Mouse (Mus musculus): ENCODE data around the gene Odf3. TPM values are rescaled to one million over a fixed set of nuclear protein-coding genes. Genes with fewer than 3 reads are reported as not detected.
A peak's percentile ranks its signal among the peaks of the same experiment; 100 is the strongest.

The Odf3 gene
- polyA plus RNA-seq, 1 experiment from 2014 or later, result 0.48 TPM

DNA sequence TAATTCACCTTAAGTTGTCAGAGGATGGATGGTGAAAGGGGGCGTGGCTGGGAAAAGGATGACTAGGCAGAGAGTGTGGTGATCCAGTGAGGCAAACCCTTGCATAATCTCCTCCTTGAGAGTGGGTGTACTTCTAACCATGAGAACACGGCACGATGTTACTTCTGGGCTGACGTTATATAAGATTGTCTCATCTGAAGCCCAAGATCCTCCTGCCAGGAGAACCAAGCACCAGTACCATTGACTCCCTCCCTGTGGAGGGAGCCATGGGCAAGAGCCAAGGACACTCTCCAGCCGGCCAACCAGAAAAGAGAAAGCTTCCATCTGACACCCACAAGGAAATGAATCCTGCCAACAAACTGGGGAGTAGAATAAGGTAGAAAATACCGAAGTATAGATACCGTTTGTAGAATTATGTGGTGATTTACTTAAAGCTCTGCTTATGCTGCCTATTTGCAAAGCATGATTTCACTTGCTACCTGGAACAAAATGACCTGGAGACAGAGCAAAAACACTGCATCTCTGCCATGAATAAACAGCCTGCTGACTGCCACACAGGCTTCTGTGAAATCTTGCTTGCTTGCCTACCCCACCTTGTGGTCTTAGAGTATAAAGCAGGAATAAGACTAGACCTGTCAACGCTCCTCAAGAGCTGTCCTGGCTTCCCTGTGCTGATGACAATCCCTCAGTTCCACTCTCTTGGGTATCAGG, 19.3 kb upstream of the Odf3 start:
- no peaks in the 10 kb centered on the region for H3K36me3 ChIP-seq
- H3K27ac ChIP-seq (replicated peaks), result no peak overlapping the region
- 33% methylated on average over 8 of the region's 8 CpGs for WGBS
- no peaks in the 10 kb centered on the region for H3K4me1 ChIP-seq
- H3K4me3 ChIP-seq (replicated peaks), result no peak overlapping the region
- H3K9me3 ChIP-seq (replicated peaks), result no peaks in the 10 kb centered on the region
- no peak overlapping the region for H3K9ac ChIP-seq
- ATAC-seq (ENCODE audit: insufficient number of reproducible peaks, low FRiP score, low TSS enrichment, low read depth), result no peak
- H3K4me2 ChIP-seq (replicated peaks), result no peak overlapping the region
- H3K27me3 ChIP-seq, result no peaks in the 10 kb centered on the region

DNA sequence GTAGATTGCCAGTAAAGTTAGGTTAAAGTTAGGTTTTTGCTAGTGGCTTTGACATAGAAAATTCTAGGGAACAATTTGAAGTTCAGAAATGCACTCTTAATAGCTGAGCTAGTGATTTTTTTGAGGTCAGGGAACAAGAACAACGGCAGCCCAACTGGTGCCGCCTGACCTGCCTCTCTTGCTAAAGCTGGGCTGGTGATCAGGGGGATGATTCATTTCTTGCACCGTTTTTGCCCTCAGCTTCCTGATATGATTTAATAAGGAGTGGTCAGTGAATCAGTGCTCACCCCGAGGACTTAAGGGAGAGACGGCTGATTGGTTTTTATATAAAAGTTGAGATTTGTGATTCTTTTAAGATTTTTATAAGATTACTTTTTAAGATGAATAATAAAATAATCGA, 16.2 kb upstream of the Odf3 start:
- Histone ChIP-seq H3K4me1 (no peaks in the 10 kb centered on the region), H3K36me3 (no peaks in the 10 kb centered on the region), H3K4me2 (replicated peaks) (no peak overlapping the region), H3K4me3 (replicated peaks) (no peak overlapping the region), H3K9ac (no peak overlapping the region), H3K27me3 (no peaks in the 10 kb centered on the region), H3K9me3 (replicated peaks) (no peaks in the 10 kb centered on the region), H3K27ac (replicated peaks) (no peak overlapping the region)
- 64% methylated on average over 6 of the region's 6 CpGs for WGBS
- ATAC-seq (ENCODE audit: insufficient number of reproducible peaks, low FRiP score, low TSS enrichment, low read depth), result no peak

DNA sequence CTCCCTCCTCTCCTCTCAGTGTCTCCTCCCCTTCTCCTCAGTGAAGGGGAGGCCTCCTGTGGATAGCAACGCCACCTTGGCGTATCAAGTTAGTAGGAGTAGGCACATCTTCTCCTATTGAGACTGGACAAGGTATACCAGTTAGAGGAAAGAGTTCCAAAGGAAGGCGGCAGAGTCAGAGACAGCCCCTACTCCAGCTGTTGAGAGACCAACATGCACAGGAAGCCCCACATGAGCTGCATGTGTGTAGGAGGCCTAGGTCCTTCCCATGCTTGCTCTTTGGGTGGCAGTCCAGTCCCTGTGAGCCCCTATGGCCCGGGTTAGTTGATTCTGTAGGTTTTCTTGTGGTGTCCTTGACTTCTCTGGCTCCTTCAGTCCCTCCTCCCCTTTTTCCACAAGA, 14.3 kb upstream of the Odf3 start:
- 85% methylated on average over 4 of the region's 4 CpGs for WGBS
- Histone ChIP-seq H3K36me3 (no peaks in the 10 kb centered on the region), H3K27me3 (no peaks in the 10 kb centered on the region), H3K4me3 (replicated peaks) (no peak overlapping the region), H3K4me1 (no peaks in the 10 kb centered on the region), H3K9ac (no peak overlapping the region), H3K4me2 (replicated peaks) (no peak overlapping the region), H3K9me3 (replicated peaks) (no peaks in the 10 kb centered on the region), H3K27ac (replicated peaks) (no peak overlapping the region)
- no peak for ATAC-seq (ENCODE audit: insufficient number of reproducible peaks, low FRiP score, low TSS enrichment, low read depth)

DNA sequence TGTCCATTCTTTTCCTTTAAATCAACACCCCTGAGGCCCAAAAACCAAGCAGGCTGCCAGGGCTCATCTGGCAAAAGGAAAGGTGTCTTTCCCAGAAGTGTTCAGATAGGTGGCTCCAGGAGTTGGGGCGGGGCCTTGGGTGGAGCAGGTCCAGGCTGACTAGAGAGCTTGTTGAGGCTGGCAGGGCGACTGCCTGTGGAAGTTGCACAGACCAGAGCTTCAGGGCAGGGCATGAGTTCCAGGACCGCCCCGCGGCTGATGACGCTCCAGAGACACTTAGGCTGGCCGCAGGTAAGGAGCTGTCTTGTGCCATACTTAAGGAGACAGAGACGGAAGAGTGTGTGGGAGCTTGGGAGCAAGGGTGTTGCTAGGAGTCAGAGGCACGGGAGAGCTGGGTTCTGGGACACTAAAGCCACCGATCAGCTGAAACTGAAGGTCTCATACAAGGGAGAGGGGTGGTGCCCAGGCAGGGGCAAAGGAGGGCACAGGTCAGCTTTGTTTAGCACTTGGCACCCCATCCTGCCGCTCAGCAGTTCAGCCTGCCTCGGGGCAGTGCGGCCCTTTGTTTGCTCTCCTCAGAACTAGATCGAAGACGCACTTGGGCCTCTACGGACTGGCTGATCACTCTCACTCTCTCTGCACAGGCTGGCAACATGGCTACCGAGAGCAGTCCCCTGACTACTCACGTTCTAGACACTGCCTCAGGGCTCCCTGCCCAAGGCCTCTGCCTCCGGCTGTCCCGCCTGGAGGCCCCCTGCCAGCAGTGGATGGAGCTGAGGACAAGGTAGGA, 12.4 kb upstream of the Odf3 start, which contains the start of gene Urah:
Gene Urah (plus strand): TSS at position 51 of the 790 bp plus-strand sequence.
- H3K27ac ChIP-seq (replicated peaks), result no peak within 1 kb of the TSS
- no peaks in the 10 kb centered on the region for H3K9me3 ChIP-seq (replicated peaks)
- H3K4me2 ChIP-seq (replicated peaks), result peak within 1 kb of the TSS; percentile 24
- H3K36me3 ChIP-seq, result no peaks in the 10 kb centered on the region
- H3K4me1 ChIP-seq, result no peaks in the 10 kb centered on the region
- ATAC-seq (ENCODE audit: insufficient number of reproducible peaks, low FRiP score, low TSS enrichment, low read depth), result no peak; the same call in 1 of the 2 replicates
- 25% methylated on average over 20 of the region's 20 CpGs for WGBS
- no peaks in the 10 kb centered on the region for H3K27me3 ChIP-seq
- peak within 1 kb of the TSS; percentile 16 for H3K4me3 ChIP-seq (replicated peaks)
- H3K9ac ChIP-seq, result no peak within 1 kb of the TSS

DNA sequence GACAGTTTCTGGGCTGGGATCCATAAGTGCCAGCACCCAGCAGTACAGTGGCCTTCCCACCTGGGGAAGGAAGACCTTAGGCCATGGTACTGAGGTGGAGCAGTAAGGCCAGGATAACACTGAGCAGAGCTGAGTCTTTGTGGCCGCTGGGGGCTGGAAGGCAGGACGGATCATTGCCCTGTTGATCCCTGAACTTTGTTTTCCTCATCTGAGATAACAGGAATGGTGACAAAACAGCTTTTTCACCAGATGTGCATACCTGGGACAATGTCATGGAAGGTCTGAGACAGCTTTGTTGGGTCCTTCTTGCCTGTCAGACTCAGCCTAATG, 11.9 kb upstream of the Odf3 start:
- no peak for ATAC-seq (ENCODE audit: insufficient number of reproducible peaks, low FRiP score, low TSS enrichment, low read depth)
- Histone ChIP-seq H3K4me3 (replicated peaks) (peak overlapping the region; percentile 16; the same call in 1 of the 2 replicates), H3K27ac (replicated peaks) (no peak overlapping the region), H3K27me3 (peaks cover 3% of the 10 kb centered on the region; the same call in 1 of the 2 replicates), H3K4me1 (no peaks in the 10 kb centered on the region), H3K9ac (no peak overlapping the region), H3K36me3 (no peaks in the 10 kb centered on the region), H3K9me3 (replicated peaks) (no peaks in the 10 kb centered on the region), H3K4me2 (replicated peaks) (peak overlapping the region; percentile 24; the same call in 1 of the 2 replicates)
- WGBS, result 73% methylated on average over 2 of the region's 2 CpGs

DNA sequence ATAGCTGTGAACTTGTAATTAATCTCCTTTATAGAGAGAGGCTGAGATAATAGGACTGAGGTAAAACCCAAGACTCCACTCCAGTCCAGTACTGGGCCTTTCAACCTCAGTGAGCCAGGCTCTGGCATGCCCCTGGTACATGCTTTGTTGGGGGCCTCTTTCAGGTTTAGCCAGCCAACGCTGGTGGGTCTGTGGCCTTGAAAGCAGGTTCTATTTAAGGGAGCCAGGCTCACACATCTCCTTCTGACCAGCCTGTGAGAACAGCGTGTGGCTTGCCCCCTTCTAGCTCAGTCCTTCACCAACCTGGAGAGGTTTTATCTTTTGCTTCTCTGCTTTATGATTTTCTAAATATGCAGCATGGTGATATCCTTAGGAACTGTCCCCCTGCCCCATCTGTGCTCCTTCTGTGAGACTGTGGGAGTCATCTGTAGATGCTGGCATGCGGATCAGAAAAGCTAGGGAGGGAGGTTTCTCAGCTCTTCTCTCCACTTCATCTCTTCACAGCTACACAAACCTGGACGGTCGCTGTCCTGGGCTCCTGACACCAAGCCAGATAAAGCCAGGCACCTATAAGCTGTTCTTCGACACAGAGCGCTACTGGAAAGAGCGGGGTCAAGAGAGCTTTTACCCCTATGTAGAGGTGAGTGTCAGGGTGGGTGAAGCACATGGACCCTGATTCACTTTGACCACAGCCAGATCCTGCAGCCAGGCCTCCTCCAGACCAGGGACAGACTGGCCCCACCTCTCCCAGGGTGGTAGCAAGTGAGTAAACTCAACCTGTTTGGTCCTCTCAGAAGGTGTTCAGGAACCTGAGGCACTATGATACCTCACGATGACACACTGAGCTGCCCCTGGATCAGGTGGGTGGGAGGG, 11.1 kb upstream of the Odf3 start:
- 83% methylated on average over 9 of the region's 9 CpGs for WGBS
- no peaks in the 10 kb centered on the region for H3K36me3 ChIP-seq
- no peak overlapping the region for H3K4me3 ChIP-seq (replicated peaks)
- H3K9ac ChIP-seq, result no peak overlapping the region
- H3K4me1 ChIP-seq, result 0 out of 2 replicates have a peak, but pooled peaks cover 6% of the 10 kb centered on the region
- H3K27ac ChIP-seq (replicated peaks), result no peak overlapping the region
- no peak for ATAC-seq (ENCODE audit: insufficient number of reproducible peaks, low FRiP score, low TSS enrichment, low read depth)
- peaks cover 7% of the 10 kb centered on the region; the same call in 1 of the 2 replicates for H3K27me3 ChIP-seq
- no peaks in the 10 kb centered on the region for H3K9me3 ChIP-seq (replicated peaks)
- no peak overlapping the region for H3K4me2 ChIP-seq (replicated peaks)

DNA sequence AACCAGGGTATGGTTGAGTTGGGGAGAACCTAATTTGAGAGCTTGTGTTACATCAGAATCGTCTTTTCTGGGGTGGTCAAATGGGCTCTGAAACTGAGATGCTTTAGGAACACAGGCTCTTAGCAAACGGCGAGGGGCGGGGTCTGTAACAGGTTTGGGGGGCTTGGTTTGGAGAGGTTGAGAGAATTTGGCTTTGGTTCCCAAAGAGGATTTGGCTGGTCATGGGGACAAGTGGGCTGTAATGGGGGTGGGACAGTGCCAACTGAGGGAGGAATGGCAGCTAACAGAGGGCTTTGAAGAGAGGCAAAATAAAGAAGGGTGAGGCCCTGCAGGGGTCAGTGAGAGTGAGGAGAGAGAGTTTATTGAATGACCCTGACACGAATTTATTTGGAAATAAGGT, 8.0 kb upstream of the Odf3 start:
- ATAC-seq (ENCODE audit: insufficient number of reproducible peaks, low FRiP score, low TSS enrichment, low read depth), result no peak
- H3K4me3 ChIP-seq (replicated peaks), result no peak overlapping the region
- no peak overlapping the region for H3K4me2 ChIP-seq (replicated peaks)
- H3K4me1 ChIP-seq, result 0 out of 2 replicates have a peak, but pooled peaks cover 9% of the 10 kb centered on the region
- H3K27ac ChIP-seq (replicated peaks), result no peak overlapping the region
- H3K36me3 ChIP-seq, result no peaks in the 10 kb centered on the region
- H3K9me3 ChIP-seq (replicated peaks), result no peaks in the 10 kb centered on the region
- H3K9ac ChIP-seq, result no peak overlapping the region
- WGBS, result 58% methylated on average over 5 of the region's 5 CpGs
- peaks cover 26% of the 10 kb centered on the region for H3K27me3 ChIP-seq

DNA sequence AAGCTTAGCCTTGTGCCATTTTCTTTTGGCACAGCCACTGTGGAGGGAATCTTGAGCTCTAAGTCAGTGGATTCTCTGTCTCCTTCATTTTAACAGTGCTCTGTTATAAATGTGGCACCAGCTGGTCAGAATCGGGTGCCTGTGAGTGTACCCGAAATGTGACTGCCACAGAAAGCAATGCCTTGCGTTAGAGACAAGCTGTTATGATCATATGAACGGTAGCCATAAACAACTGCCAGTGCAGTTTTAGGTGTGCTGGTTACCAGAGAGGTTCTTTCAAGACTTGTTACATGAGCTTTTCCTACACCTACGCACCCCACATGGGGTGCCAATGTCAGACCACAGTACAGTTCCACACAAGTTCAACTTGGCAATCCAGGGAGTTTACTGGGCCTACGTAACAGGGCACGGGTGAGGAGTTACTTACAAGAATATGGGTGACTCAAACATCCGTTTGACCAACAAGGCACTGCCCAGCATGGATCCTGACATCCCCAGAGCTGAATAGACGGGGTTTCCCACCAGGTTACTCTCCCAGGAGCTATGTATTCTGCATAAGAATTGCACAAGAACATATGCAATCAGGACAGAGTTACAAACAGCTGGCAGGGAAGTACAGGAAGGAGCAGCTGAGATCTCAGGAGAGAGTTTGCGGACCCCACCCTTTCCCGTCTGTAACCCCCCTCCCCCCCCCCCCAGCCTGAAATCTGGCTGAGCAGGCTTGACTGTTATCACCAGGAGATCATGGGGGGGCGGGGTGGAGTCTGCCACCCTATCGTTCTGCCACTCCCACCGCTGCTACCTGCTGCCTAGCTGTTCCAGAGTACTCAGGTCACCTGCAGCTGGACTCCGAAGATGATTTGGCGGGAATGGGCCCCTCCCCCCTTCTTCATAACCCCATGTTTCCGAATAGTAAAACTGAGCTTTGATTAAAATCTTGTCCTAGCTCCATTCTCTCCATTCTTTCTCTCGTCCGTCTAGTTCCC, 6.6 kb upstream of the Odf3 start:
- Histone ChIP-seq H3K27ac (replicated peaks) (no peak overlapping the region), H3K4me2 (replicated peaks) (no peak overlapping the region), H3K4me1 (0 out of 2 replicates have a peak, but pooled peaks cover 9% of the 10 kb centered on the region), H3K27me3 (peaks cover 26% of the 10 kb centered on the region), H3K36me3 (no peaks in the 10 kb centered on the region), H3K9me3 (replicated peaks) (no peaks in the 10 kb centered on the region), H3K4me3 (replicated peaks) (no peak overlapping the region), H3K9ac (no peak overlapping the region)
- ATAC-seq (ENCODE audit: insufficient number of reproducible peaks, low FRiP score, low TSS enrichment, low read depth), result no peak
- WGBS, result 34% methylated on average over 19 of the region's 19 CpGs

DNA sequence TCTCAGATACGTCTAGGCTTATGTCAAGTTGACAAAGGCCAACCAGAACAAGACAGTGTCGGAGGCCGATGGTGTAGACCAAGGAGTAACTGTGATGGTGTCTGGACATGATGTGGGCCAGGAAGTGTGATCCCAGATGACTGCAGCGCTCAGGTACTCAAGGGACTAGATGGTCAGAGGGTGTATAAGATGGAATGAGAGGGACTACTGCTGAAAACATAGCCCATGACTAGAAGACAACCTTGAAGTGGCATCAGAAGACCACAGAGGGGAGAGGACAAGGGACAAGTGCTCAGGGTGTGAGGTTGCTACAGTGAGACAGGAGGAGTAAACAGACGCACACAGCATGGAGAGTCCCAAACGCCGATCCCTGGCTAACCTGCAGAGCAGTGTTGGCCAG, 3.8 kb upstream of the Odf3 start:
- Histone ChIP-seq H3K4me1 (peaks cover 14% of the 10 kb centered on the region; the same call in 1 of the 2 replicates), H3K9ac (no peak overlapping the region), H3K27ac (replicated peaks) (no peak overlapping the region), H3K9me3 (replicated peaks) (no peaks in the 10 kb centered on the region), H3K4me2 (replicated peaks) (no peak overlapping the region), H3K36me3 (no peaks in the 10 kb centered on the region), H3K4me3 (replicated peaks) (no peak overlapping the region), H3K27me3 (peaks cover 26% of the 10 kb centered on the region)
- 70% methylated on average over 7 of the region's 7 CpGs for WGBS
- no peak for ATAC-seq (ENCODE audit: insufficient number of reproducible peaks, low FRiP score, low TSS enrichment, low read depth)

DNA sequence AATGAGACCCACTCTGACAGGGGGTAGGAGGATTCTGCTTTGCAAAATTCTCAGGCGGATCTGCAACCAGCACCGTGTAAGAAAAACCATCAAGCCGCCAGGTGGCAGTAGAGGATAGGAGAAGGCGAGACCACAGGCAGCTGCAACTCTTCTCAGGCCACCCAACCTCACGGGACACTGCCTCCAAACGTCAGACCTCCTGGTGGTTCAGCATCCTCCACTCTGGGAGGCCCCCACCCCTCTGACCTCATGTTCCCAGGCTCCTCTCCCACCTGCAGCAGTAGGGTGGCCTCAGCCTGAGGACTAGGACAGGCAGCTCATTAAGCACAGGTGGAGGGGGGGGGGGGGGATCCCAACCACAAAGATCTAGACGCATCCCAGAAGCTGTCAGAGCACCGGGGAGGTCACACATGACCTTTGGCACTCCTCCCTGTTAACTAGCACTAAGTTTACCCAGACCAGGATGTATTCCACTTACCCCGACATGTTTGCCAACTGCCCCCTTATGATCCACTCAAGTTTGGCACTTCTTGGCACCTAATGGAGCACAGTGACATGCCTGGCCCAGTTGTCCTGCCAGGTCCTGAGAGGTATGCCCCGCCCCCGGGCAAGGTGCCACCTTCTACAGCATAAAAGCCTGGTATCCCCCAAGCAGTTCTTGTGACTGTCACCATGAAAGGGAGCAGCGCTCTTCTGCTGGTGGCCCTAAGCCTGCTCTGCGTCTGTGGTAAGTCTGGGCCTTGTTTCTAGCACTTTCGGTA, 2.5 kb upstream of the Odf3 start, which contains the start of gene Scgb1c1:
Gene Scgb1c1 (plus strand): TSS at position 643 of the 761 bp plus-strand sequence.
- H3K9ac ChIP-seq, result no peak within 1 kb of the TSS
- no peak within 1 kb of the TSS for H3K4me2 ChIP-seq (replicated peaks)
- WGBS, result 24% methylated on average over 13 of the region's 14 CpGs
- H3K36me3 ChIP-seq, result no peaks in the 10 kb centered on the region
- ATAC-seq (ENCODE audit: insufficient number of reproducible peaks, low FRiP score, low TSS enrichment, low read depth), result peak; percentile 58; the same call in 1 of the 2 replicates
- peaks cover 14% of the 10 kb centered on the region; the same call in 1 of the 2 replicates for H3K4me1 ChIP-seq
- no peaks in the 10 kb centered on the region for H3K9me3 ChIP-seq (replicated peaks)
- no peak within 1 kb of the TSS for H3K27ac ChIP-seq (replicated peaks)
- H3K4me3 ChIP-seq (replicated peaks), result no peak within 1 kb of the TSS
- H3K27me3 ChIP-seq, result peaks cover 26% of the 10 kb centered on the region

Measured in embryonic facial prominence, embryonic 15.5 days (tissue).